Mouse (Mus musculus) ES-E14 (cell line): ENCODE data around the gene H6pd. TPM values are rescaled to one million over a fixed set of nuclear protein-coding genes. Genes with fewer than 3 reads are reported as not detected.

Experiments used
- DNase-seq: peaks from one replicate; pipeline ENCODE4 v3.0.0-alpha.2; 2013; ENCODE audit warnings: low read depth, low spot score
- H3K27ac ChIP-seq: 2 replicates; pipeline ENCODE4 v1.5.1; 2012; ENCODE audit warnings: low read depth, mild to moderate bottlenecking, low read length, moderate library complexity, mixed read lengths; ENCODE audit not compliant: poor library complexity, insufficient read depth, severe bottlenecking
- H3K36me3 ChIP-seq: 2 replicates; pipeline ENCODE4 v1.6.1; 2012; ENCODE audit warnings: mild to moderate bottlenecking, low read length, moderate library complexity, mixed read lengths; ENCODE audit not compliant: control insufficient read depth, poor library complexity, insufficient read depth, severe bottlenecking
- H3K4me1 ChIP-seq, 2 experiments: fragments of 150-350 bp in 1 of 2; sonication (generic) in 1 of 2; 2 replicates each; pipeline ENCODE4 v1.6.1; 2012; ENCODE audit warnings: low read length in 2 of 2, mild to moderate bottlenecking in 1 of 2, mixed read lengths in 1 of 2; ENCODE audit not compliant: control insufficient read depth in 2 of 2, insufficient read depth in 2 of 2, poor library complexity in 1 of 2
- H3K4me3 ChIP-seq, 2 experiments: fragments of 150-350 bp in 1 of 2; sonication (generic) in 1 of 2; 2 replicates each; pipeline ENCODE4 v1.5.1; 2012; ENCODE audit warnings: low read length in 2 of 2, low read depth in 1 of 2, mild to moderate bottlenecking in 1 of 2, mixed read lengths in 1 of 2; ENCODE audit not compliant: insufficient read depth in 1 of 2, poor library complexity in 1 of 2, severe bottlenecking in 1 of 2
- H3K9ac ChIP-seq: 2 replicates; pipeline ENCODE4 v1.6.1; 2012; ENCODE audit warnings: low read depth, mild to moderate bottlenecking, low read length, mixed read lengths; ENCODE audit not compliant: poor library complexity, insufficient read depth, severe bottlenecking
- H3K9me3 ChIP-seq: fragments of 150-350 bp; sonication (generic); 2 replicates; pipeline ENCODE4 v1.6.1; 2012; ENCODE audit warnings: low read depth, mild to moderate bottlenecking, low read length; ENCODE audit not compliant: control insufficient read depth, insufficient read depth
- CHD2 ChIP-seq: IDR thresholded peaks from 2 replicates; pipeline ENCODE4 v1.6.1; 2014; ENCODE audit warnings: mild to moderate bottlenecking, low read depth, low read length, inconsistent platforms
- HCFC1 ChIP-seq: IDR thresholded peaks from 2 replicates; pipeline ENCODE4 v1.6.1; 2012; ENCODE audit warnings: low read length, inconsistent platforms, borderline replicate concordance; ENCODE audit not compliant: insufficient read depth
- MAFK ChIP-seq: IDR thresholded peaks from 2 replicates; pipeline ENCODE4 v1.6.1; 2014; ENCODE audit warnings: mild to moderate bottlenecking, low read depth, low read length, inconsistent platforms; ENCODE audit not compliant: insufficient read depth
- ZC3H11A ChIP-seq: IDR thresholded peaks from 2 replicates; pipeline ENCODE4 v1.6.1; 2012; ENCODE audit warnings: low read depth, mild to moderate bottlenecking, inconsistent platforms, low read length, borderline replicate concordance
- ZNF384 ChIP-seq: IDR thresholded peaks from 2 replicates; pipeline ENCODE4 v1.6.1; 2012; ENCODE audit warnings: low read depth, low read length, inconsistent platforms
- in situ Hi-C, 2 experiments: fragments of 600-800 bp; cut with MboI; formaldehyde crosslinking; loops; one replicate each; pipeline ENCODE4 v1.15.1; 2025; ENCODE audit warnings: low sequenced_read_pairs in 2 of 2, inconsistent platforms in 1 of 2; ENCODE audit not compliant: unreplicated experiment in 2 of 2
- total RNA-seq: library from RNA; depleted of rRNA; stranded (reverse); fragments of 300-350 nt; gene quantifications from 2 replicates; pipeline ENCODE4 v1.2.3, GENCODE M21; 2012; rRNA removed

The H6pd gene
- total RNA-seq, result 17.6 and 19.0 TPM in 2 replicates

- peak within 1 kb of the TSS; percentile 69 for H3K9ac ChIP-seq
- TF ChIP-seq HCFC1 (0 out of 2 replicates have a peak, but pooled peaks have one; percentile 6), CHD2 (no peak)
- H3K4me3 ChIP-seq, result peak within 1 kb of the TSS; percentile 76 to 89
- H3K9me3 ChIP-seq, result no peaks in the 10 kb centered on the region
- peaks cover 15 to 19% of the 10 kb centered on the region in 2 experiments; a peak in 3 of 4 replicates for H3K4me1 ChIP-seq
- peak within 1 kb of the TSS; percentile 12 for H3K27ac ChIP-seq
- in situ Hi-C loops, result no loop called here
- DNase-seq, result peak; percentile 86
- no peaks in the 10 kb centered on the region for H3K36me3 ChIP-seq
Observed at GRCm38 (mm10) chr4:150008853-150009586, at the start of gene H6pd. TSS of gene H6pd (minus strand) at chr4:150009023.

- H3K27ac ChIP-seq, result no peak overlapping the region
- H3K36me3 ChIP-seq, result peaks cover 75% of the 10 kb centered on the region
- in situ Hi-C loops, result no loop called here
- H3K4me1 ChIP-seq, result peaks cover 1 to 22% of the 10 kb centered on the region in 2 experiments; a peak in 2 of 4 replicates
- TF ChIP-seq HCFC1, result no peak
- no peak for TF ChIP-seq ZNF384
- TF ChIP-seq ZC3H11A, result no peak
- no peak for TF ChIP-seq MAFK
- no peak for TF ChIP-seq CHD2
- no peak overlapping the region for H3K4me3 ChIP-seq
- DNase-seq, result no peak
- H3K9me3 ChIP-seq, result no peaks in the 10 kb centered on the region
- H3K9ac ChIP-seq, result no peak overlapping the region
Observed at GRCm38 (mm10) chr4:150057722-150058121, 48.9 kb upstream of the H6pd start.

- Histone ChIP-seq H3K27ac (no peak overlapping the region), H3K9ac (no peak overlapping the region), H3K4me3 (no peak overlapping the region), H3K36me3 (peaks cover 70% of the 10 kb centered on the region), H3K4me1 (peaks cover 1 to 26% of the 10 kb centered on the region in 2 experiments; a peak in 2 of 4 replicates), H3K9me3 (no peaks in the 10 kb centered on the region)
- in situ Hi-C loops, result no loop called here
- TF ChIP-seq ZC3H11A (no peak), HCFC1 (no peak), ZNF384 (no peak), MAFK (no peak), CHD2 (no peak)
- DNase-seq, result no peak
Observed at GRCm38 (mm10) chr4:150056171-150056570, 47.3 kb upstream of the H6pd start.

- in situ Hi-C loops, result no loop called here
- Histone ChIP-seq H3K9me3 (no peaks in the 10 kb centered on the region), H3K27ac (no peak overlapping the region), H3K4me3 (no peak overlapping the region), H3K9ac (no peak overlapping the region), H3K4me1 (peaks cover 2 to 26% of the 10 kb centered on the region in 2 experiments; a peak in 1 of 4 replicates), H3K36me3 (peaks cover 56% of the 10 kb centered on the region)
- TF ChIP-seq CHD2, result no peak
- TF ChIP-seq ZC3H11A, result no peak
- TF ChIP-seq ZNF384, result no peak
- TF ChIP-seq MAFK, result no peak
- no peak for TF ChIP-seq HCFC1
- DNase-seq, result no peak
Observed at GRCm38 (mm10) chr4:150052380-150052779, 43.6 kb upstream of the H6pd start.
